Mouse (Mus musculus) forebrain, embryonic 16.5 days (tissue): ENCODE data around the gene Rnf43. TPM values are rescaled to one million over a fixed set of nuclear protein-coding genes. Genes with fewer than 3 reads are reported as not detected.

Experiments
- ATAC-seq: fragments of 200-750 bp; cut with Nextera tagmentation; 2 replicates; pipeline ENCODE4 v1.8.0; 2017; ENCODE audit warnings: mild to moderate bottlenecking, moderate library complexity
- H3K27ac ChIP-seq: fragments of 300-500 bp; sonication (generic); 2 replicates; pipeline ENCODE4 v1.5.1; 2014; ENCODE audit warnings: low read length, control low read depth
- H3K27me3 ChIP-seq: fragments of 300-500 bp; sonication (generic); replicated peaks from 2 replicates; pipeline ENCODE4 v1.6.1; 2014; ENCODE audit warnings: low read length; ENCODE audit not compliant: control insufficient read depth, insufficient read depth
- H3K36me3 ChIP-seq: fragments of 300-500 bp; sonication (generic); 2 replicates; pipeline ENCODE4 v1.6.1; 2014; ENCODE audit not compliant: control insufficient read depth, insufficient read depth
- H3K4me1 ChIP-seq: fragments of 300-500 bp; sonication (generic); replicated peaks from 2 replicates; pipeline ENCODE4 v1.6.1; 2014; ENCODE audit warnings: low read length; ENCODE audit not compliant: control insufficient read depth, insufficient read depth
- H3K4me2 ChIP-seq: fragments of 300-500 bp; sonication (generic); 2 replicates; pipeline ENCODE4 v1.6.1; 2014; ENCODE audit warnings: mild to moderate bottlenecking, low read length, control low read depth
- H3K4me3 ChIP-seq: fragments of 300-500 bp; sonication (generic); replicated peaks from 2 replicates; pipeline ENCODE4 v1.5.1; 2014; ENCODE audit warnings: mild to moderate bottlenecking, low read length, control low read depth
- H3K9ac ChIP-seq: fragments of 300-500 bp; sonication (generic); replicated peaks from 2 replicates; pipeline ENCODE4 v1.6.1; 2014; ENCODE audit warnings: low read depth, low read length, control low read depth
- H3K9me3 ChIP-seq: fragments of 300-500 bp; sonication (generic); 2 replicates; pipeline ENCODE4 v1.6.1; 2016; ENCODE audit warnings: low read length; ENCODE audit not compliant: control insufficient read depth
- WGBS: fragments of 180-500 bp; shearing (Covaris S2); extraction: QIAGEN DNeasy Blood & Tissue Kit; methylation state at CpG from one replicate; pipeline ENCODE4 v1.1.7; 2014; 5-methylcytosine and 5-hydroxymethylcytosine counted together
- polyA plus RNA-seq: library from polyadenylated mRNA; unstranded; fragments of >200 nt; fragmentation: Nextera tagmentation; extraction: Ambion mirVana; gene quantifications from 2 replicates; pipeline ENCODE4 v1.2.1, GENCODE M21; 2015

Rnf43 gene
- polyA plus RNA-seq, 1 experiment from 2014 or later = 0.76 TPM

DNA sequence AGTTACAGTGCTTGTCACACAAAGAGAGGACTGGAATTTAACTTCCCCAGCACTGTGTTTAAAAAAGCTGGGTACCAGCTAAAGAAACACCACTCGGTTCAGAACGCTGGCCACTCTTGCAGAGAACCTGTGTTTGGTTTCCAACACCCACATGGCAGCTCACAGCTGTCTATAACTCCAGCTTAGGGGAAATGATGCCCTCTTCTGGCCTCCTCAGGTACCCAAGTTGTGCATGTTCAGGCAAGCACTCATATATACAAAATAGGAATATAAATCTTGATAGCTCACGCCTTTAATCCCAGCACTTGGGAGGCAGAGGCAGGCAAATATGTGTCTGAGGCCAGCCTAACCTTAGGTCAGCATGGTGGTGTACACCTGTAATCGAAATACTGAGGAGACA is 53.5 kb downstream of the Rnf43 start:
- no peak for ATAC-seq
- Histone ChIP-seq H3K9ac (no peak overlapping the region), H3K4me2 (no peak overlapping the region), H3K27ac (no peak overlapping the region), H3K4me3 (no peak overlapping the region), H3K36me3 (no peaks in the 10 kb centered on the region), H3K4me1 (no peaks in the 10 kb centered on the region), H3K27me3 (no peaks in the 10 kb centered on the region), H3K9me3 (no peaks in the 10 kb centered on the region)
- 84% methylated on average over 4 of the region's 4 CpGs for WGBS

- no peak overlapping the region for H3K4me3 ChIP-seq
- no peak for ATAC-seq
- WGBS = 71% methylated on average over 7 of the region's 7 CpGs
- H3K4me2 ChIP-seq = no peak overlapping the region
- no peaks in the 10 kb centered on the region for H3K9me3 ChIP-seq
- H3K27me3 ChIP-seq = no peaks in the 10 kb centered on the region
- no peaks in the 10 kb centered on the region for H3K36me3 ChIP-seq
- H3K27ac ChIP-seq = no peak overlapping the region
- H3K4me1 ChIP-seq = no peaks in the 10 kb centered on the region
- H3K9ac ChIP-seq = no peak overlapping the region
Measured at GRCm38 (mm10) chr11:87719526-87719925, 57.0 kb downstream of the Rnf43 start.

DNA sequence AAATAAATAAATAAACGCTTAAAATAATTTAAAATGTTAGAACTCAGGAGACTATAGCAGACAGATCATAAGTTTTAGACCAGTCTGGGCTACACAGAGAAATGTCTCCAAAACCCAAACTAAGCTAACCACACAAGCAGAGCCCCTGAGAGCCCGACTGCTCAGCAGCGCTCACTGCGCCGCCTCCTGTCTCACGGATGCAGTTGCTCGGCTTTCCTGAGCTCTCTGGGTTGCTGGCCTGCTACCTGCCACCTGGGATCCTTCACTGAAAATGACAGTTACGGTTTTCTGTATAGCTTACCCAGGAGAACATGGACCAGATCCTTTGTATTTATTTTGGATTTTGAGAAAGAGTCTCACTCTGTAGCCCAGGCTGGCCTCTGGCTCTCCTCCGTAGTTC is 57.8 kb downstream of the Rnf43 start:
- H3K27me3 ChIP-seq = no peaks in the 10 kb centered on the region
- no peak overlapping the region for H3K9ac ChIP-seq
- WGBS = 58% methylated on average over 9 of the region's 9 CpGs
- no peak overlapping the region for H3K27ac ChIP-seq
- H3K4me2 ChIP-seq = no peak overlapping the region
- no peaks in the 10 kb centered on the region for H3K36me3 ChIP-seq
- H3K4me3 ChIP-seq = no peak overlapping the region
- H3K4me1 ChIP-seq = no peaks in the 10 kb centered on the region
- H3K9me3 ChIP-seq = no peaks in the 10 kb centered on the region
- ATAC-seq = no peak

- Histone ChIP-seq H3K9me3 (no peaks in the 10 kb centered on the region), H3K36me3 (no peaks in the 10 kb centered on the region), H3K4me3 (no peak overlapping the region), H3K27ac (no peak overlapping the region), H3K9ac (no peak overlapping the region), H3K27me3 (no peaks in the 10 kb centered on the region), H3K4me2 (no peak overlapping the region), H3K4me1 (no peaks in the 10 kb centered on the region)
- WGBS = 78% methylated on average over 9 of the region's 9 CpGs
- ATAC-seq = no peak
Measured at GRCm38 (mm10) chr11:87720839-87721238, 58.3 kb downstream of the Rnf43 start.

GRCm38 (mm10) chr11:87722168-87722567 is 59.6 kb downstream of the Rnf43 start:
- no peaks in the 10 kb centered on the region for H3K36me3 ChIP-seq
- no peak for ATAC-seq
- H3K9me3 ChIP-seq = no peaks in the 10 kb centered on the region
- H3K27ac ChIP-seq = no peak overlapping the region
- no peaks in the 10 kb centered on the region for H3K4me1 ChIP-seq
- H3K4me2 ChIP-seq = no peak overlapping the region
- H3K4me3 ChIP-seq = no peak overlapping the region
- no peaks in the 10 kb centered on the region for H3K27me3 ChIP-seq
- H3K9ac ChIP-seq = no peak overlapping the region
- 79% methylated on average over 3 of the region's 3 CpGs for WGBS

DNA sequence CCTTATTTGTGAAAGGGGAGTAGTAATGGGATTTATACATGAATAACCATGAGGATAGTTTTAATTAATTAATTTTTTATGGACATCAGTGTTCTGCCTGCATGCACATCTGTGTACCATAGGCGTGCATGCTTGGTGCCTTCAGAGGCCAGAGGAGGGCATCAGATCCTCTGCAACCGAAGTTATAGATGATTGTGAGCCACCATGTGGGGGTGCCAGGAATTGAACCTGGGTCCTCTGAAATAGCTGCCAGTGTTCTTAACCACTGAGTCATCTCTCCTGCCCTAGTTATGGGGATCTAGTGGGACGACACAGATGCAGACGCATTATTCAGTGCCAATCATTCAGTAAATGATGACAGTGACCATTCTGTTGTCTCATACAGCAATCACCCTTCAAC is 60.4 kb downstream of the Rnf43 start:
- Histone ChIP-seq H3K27me3 (no peaks in the 10 kb centered on the region), H3K27ac (no peak overlapping the region), H3K4me2 (no peak overlapping the region), H3K4me3 (no peak overlapping the region), H3K9ac (no peak overlapping the region), H3K4me1 (no peaks in the 10 kb centered on the region), H3K9me3 (no peaks in the 10 kb centered on the region), H3K36me3 (no peaks in the 10 kb centered on the region)
- 83% methylated on average over 4 of the region's 4 CpGs for WGBS
- ATAC-seq = no peak

- Histone ChIP-seq H3K4me3 (no peak overlapping the region), H3K4me1 (no peaks in the 10 kb centered on the region), H3K27me3 (no peaks in the 10 kb centered on the region), H3K9ac (no peak overlapping the region), H3K36me3 (no peaks in the 10 kb centered on the region), H3K4me2 (no peak overlapping the region), H3K9me3 (no peaks in the 10 kb centered on the region), H3K27ac (no peak overlapping the region)
- ATAC-seq = no peak
Measured at GRCm38 (mm10) chr11:87725515-87725914, 63.0 kb downstream of the Rnf43 start.

GRCm38 (mm10) chr11:87725964-87726562 is 63.5 kb downstream of the Rnf43 start:
- Histone ChIP-seq H3K9ac (no peak overlapping the region), H3K4me1 (no peaks in the 10 kb centered on the region), H3K27ac (no peak overlapping the region), H3K4me2 (no peak overlapping the region), H3K4me3 (no peak overlapping the region), H3K9me3 (no peaks in the 10 kb centered on the region), H3K36me3 (no peaks in the 10 kb centered on the region), H3K27me3 (no peaks in the 10 kb centered on the region)
- 29% methylated on average over 6 of the region's 6 CpGs for WGBS
- ATAC-seq = no peak

DNA sequence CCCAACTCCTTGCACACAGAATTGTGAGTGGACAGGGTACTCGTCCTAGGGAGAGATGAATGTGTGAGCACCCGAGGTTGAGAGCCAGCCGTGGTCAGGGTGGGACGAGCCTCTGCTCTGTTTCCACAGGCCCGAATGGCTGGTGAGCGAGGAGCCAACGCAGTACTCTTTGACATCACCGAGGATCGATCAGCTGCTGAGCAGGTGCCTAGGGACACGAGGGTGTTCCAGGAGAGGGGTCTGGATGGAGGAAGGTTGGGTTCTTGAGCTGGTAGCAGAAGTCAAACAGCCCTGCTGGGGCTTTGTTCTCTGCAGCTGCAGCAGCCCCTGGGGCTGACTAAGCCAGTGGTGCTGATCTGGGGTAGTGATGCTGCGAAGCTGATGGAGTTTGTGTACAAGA is 64.5 kb downstream of the Rnf43 start:
- Histone ChIP-seq H3K9me3 (no peaks in the 10 kb centered on the region), H3K27ac (no peak overlapping the region), H3K4me3 (no peak overlapping the region), H3K4me1 (no peaks in the 10 kb centered on the region), H3K36me3 (no peaks in the 10 kb centered on the region), H3K4me2 (no peak overlapping the region), H3K9ac (no peak overlapping the region), H3K27me3 (no peaks in the 10 kb centered on the region)
- ATAC-seq = no peak
- 54% methylated on average over 11 of the region's 11 CpGs for WGBS

DNA sequence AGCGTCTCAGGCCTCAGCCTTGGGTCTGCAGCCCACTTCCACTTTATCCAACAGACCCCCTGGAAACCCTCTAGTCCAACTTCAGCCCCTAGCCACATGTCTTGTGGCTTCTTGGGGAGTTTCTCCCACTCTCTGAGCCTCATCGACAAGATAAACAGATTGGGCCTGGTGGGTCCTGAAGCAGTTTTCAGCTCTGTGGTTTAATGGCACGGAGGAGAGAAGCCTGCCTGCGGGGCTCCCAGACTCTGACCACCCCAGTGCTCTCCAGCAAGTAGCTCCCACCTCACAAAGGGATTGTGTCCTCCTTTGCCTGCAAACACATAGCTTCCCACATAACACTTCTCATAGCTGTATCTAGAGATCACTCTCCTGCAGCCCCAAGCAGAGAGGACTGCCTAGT is 64.9 kb downstream of the Rnf43 start:
- Histone ChIP-seq H3K4me1 (no peaks in the 10 kb centered on the region), H3K27ac (no peak overlapping the region), H3K27me3 (no peaks in the 10 kb centered on the region), H3K4me3 (no peak overlapping the region), H3K9ac (no peak overlapping the region), H3K9me3 (no peaks in the 10 kb centered on the region), H3K36me3 (no peaks in the 10 kb centered on the region), H3K4me2 (no peak overlapping the region)
- no peak for ATAC-seq
- 78% methylated on average over 4 of the region's 4 CpGs for WGBS
